Mouse (Mus musculus) E14TG2a.4 (cell line): ENCODE measurements around the gene Chuk.

Experiments
- CTCF ChIP-seq: conservative IDR thresholded peaks from 2 replicates; pipeline ENCODE4 v1.5.1; 2014; ENCODE audit warnings: low read length
- NANOG ChIP-seq: IDR thresholded peaks from 2 replicates; pipeline ENCODE4 v1.6.1; 2014; ENCODE audit warnings: borderline replicate concordance, low read length, mixed read lengths
- POU5F1 ChIP-seq: IDR thresholded peaks from 2 replicates; pipeline ENCODE4 v1.6.1; 2014; ENCODE audit warnings: low read length, borderline replicate concordance

DNA sequence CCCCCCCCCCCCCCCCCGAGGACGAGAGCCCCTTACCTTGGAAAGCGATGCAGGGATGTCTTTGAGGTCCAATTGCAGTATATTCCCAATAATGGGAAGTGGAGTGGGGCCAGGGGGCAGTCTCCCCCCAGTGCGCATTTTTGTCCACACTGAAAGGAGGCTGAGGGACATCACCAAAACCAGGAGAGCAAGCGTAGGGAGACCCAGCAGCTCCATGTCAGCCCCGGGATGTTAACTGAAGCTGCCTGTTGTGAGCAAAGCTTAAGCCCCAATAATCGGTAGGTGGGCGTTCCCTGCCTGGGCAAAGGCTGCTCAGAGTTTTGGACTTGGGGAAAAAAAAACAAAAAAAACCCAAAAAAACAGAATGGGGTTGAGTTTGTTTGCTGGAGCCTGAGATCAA is 78.3 kb downstream of the Chuk start, which contains the start of gene Cyp2c23:
- TF ChIP-seq CTCF = no peak
- no peak for TF ChIP-seq POU5F1
- TF ChIP-seq NANOG = no peak
